Mouse (Mus musculus) myocyte (in vitro differentiated cells): ENCODE results near the gene Tfr2. TPM values are rescaled to one million over a fixed set of nuclear protein-coding genes. Genes with fewer than 3 reads are reported as not detected.
A peak's percentile ranks its signal among the peaks of the same experiment; 100 is the strongest.

Experiments
- H3K27me3 ChIP-seq: one replicate; pipeline ENCODE4 v1.6.1; 2011; ENCODE audit not compliant: control insufficient read depth, insufficient read depth, insufficient read length
- H3K36me3 ChIP-seq: one replicate; pipeline ENCODE4 v1.6.1; 2011; ENCODE audit not compliant: control insufficient read depth, insufficient read depth
- H3K4me2 ChIP-seq: one replicate; pipeline ENCODE4 v1.6.1; 2011; ENCODE audit warnings: low read depth, control low read depth
- H3K4me3 ChIP-seq: one replicate; pipeline ENCODE4 v1.5.1; 2011; ENCODE audit warnings: mild to moderate bottlenecking, control low read depth, moderate library complexity
- H3K79me2 ChIP-seq: one replicate; pipeline ENCODE4 v1.6.1; 2011; ENCODE audit not compliant: control insufficient read depth, insufficient read depth
- H3ac ChIP-seq: one replicate; pipeline ENCODE4 v1.6.1; 2011; ENCODE audit not compliant: control insufficient read depth, insufficient read length
- CEBPB ChIP-seq: IDR thresholded peaks from 2 replicates; pipeline ENCODE4 v1.6.1; 2011; ENCODE audit warnings: mild to moderate bottlenecking, moderate library complexity; ENCODE audit not compliant: poor library complexity, insufficient read depth, severe bottlenecking
- E2F4 ChIP-seq: IDR thresholded peaks from one replicate; pipeline ENCODE4 v1.6.1; 2011; ENCODE audit warnings: mild to moderate bottlenecking, control low read depth, moderate library complexity; ENCODE audit not compliant: insufficient read depth
- MAX ChIP-seq: IDR thresholded peaks from one replicate; pipeline ENCODE4 v1.6.1; 2011; ENCODE audit warnings: low read depth, mild to moderate bottlenecking, control low read depth
- MYOD1 ChIP-seq, 3 experiments: IDR thresholded peaks; one replicate each; pipeline ENCODE4 v1.6.1; 2011; ENCODE audit warnings: control low read depth in 2 of 3, low read depth in 2 of 3, mild to moderate bottlenecking in 2 of 3, moderate library complexity in 1 of 3; ENCODE audit not compliant: insufficient read length in 2 of 3, control insufficient read depth in 1 of 3
- MYOG ChIP-seq, 3 experiments: IDR thresholded peaks; one replicate each; pipeline ENCODE4 v1.6.1; 2011; ENCODE audit warnings: control low read depth in 2 of 3, low read depth in 2 of 3, mild to moderate bottlenecking in 2 of 3; ENCODE audit not compliant: insufficient read length in 2 of 3, control insufficient read depth in 1 of 3, insufficient read depth in 1 of 3
- POLR2A ChIP-seq: IDR thresholded peaks from one replicate; pipeline ENCODE4 v1.6.1; 2011; ENCODE audit warnings: low read depth, mild to moderate bottlenecking, control low read depth, moderate library complexity; ENCODE audit not compliant: insufficient read length
- POLR2AphosphoS2 ChIP-seq: IDR thresholded peaks from one replicate; pipeline ENCODE4 v1.6.1; 2011; ENCODE audit warnings: low read depth, control low read depth; ENCODE audit not compliant: insufficient read length
- REST ChIP-seq: IDR thresholded peaks from one replicate; pipeline ENCODE4 v1.6.1; 2011; ENCODE audit warnings: mild to moderate bottlenecking, control low read depth, moderate library complexity; ENCODE audit not compliant: insufficient read depth, insufficient read length
- SRF ChIP-seq: IDR thresholded peaks from one replicate; pipeline ENCODE4 v1.6.1; 2011; ENCODE audit warnings: low read depth; ENCODE audit not compliant: control insufficient read depth, insufficient read length
- TCF12 ChIP-seq: IDR thresholded peaks from one replicate; pipeline ENCODE4 v1.6.1; 2011; ENCODE audit warnings: mild to moderate bottlenecking, control low read depth; ENCODE audit not compliant: poor library complexity, insufficient read depth, severe bottlenecking
- TCF3 ChIP-seq: IDR thresholded peaks from one replicate; pipeline ENCODE4 v1.6.1; 2011; ENCODE audit warnings: low read depth, control low read depth; ENCODE audit not compliant: insufficient read length
- USF1 ChIP-seq: IDR thresholded peaks from one replicate; pipeline ENCODE4 v1.6.1; 2011; ENCODE audit warnings: low read depth, mild to moderate bottlenecking, control low read depth, moderate library complexity
- polyA plus RNA-seq: library from polyadenylated mRNA; unstranded; fragments of >200 nt; fragmentation: generic; extraction: Trizol; gene quantifications from one replicate; pipeline ENCODE4 v1.2.1, GENCODE M21; 2012; ENCODE audit warnings: missing spikeins

Tfr2 gene
- polyA plus RNA-seq, 1 experiment, result 1.1 TPM

DNA sequence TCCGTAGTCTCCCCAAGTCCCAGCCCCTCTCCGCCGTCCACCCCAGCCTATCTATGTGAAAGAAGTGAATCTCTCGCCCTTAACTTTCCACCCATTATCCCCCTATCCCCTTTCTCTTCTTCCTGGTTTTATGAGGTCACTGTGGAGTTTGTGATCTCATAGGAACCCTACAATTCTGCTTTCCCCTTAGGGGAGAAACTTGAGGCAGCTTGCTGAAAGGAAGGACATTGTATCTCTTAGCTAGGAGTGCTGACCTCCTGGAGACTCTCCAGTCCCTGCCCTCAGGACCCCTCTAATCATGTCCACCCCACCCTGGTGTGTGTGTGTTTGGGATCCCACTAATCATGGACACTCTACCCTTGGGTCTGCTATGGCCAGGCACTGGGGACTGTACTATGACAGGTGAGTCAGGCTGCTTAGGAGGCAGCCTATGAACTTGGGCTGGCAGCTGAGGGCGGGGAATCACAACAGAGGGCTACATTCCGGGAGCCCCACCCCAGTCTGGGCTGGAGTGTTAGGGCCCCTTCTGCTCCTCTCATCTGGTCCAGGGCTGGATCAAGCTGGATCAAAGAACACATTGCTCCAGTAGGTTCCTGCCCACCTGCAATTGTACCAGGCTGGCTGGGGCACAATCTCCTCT is 60.4 kb downstream of the Tfr2 start:
- peaks cover 37% of the 10 kb centered on the region for H3K79me2 ChIP-seq
- peak overlapping the region; percentile 21 for H3ac ChIP-seq
- H3K4me3 ChIP-seq, result peak overlapping the region; percentile 82
- no peaks in the 10 kb centered on the region for H3K27me3 ChIP-seq
- peak in 1 of 3 experiments; percentile 47 for TF ChIP-seq MYOG (IDR thresholded peaks at IDR 0.05; ENCODE audit: control insufficient read depth in 1 of 3, insufficient read depth in 1 of 3, insufficient read length in 2 of 3, low read depth in 2 of 3)
- peak in 2 of 3 experiments; percentile 23 to 55 for TF ChIP-seq MYOD1 (IDR thresholded peaks at IDR 0.05; ENCODE audit: control insufficient read depth in 1 of 3, insufficient read length in 2 of 3, low read depth in 2 of 3)
- no peak for TF ChIP-seq REST
- peak; percentile 10 for TF ChIP-seq POLR2AphosphoS2
- peak overlapping the region; percentile 99 for H3K4me2 ChIP-seq
- H3K36me3 ChIP-seq, result peaks cover 13% of the 10 kb centered on the region

- peak in 1 of 3 experiments; percentile 27 for TF ChIP-seq MYOG (IDR thresholded peaks at IDR 0.05; ENCODE audit: control insufficient read depth in 1 of 3, insufficient read depth in 1 of 3, insufficient read length in 2 of 3, low read depth in 2 of 3)
- no peak for TF ChIP-seq CEBPB
- peak in 2 of 3 experiments; percentile 77 to 83 for TF ChIP-seq MYOD1 (IDR thresholded peaks at IDR 0.05; ENCODE audit: control insufficient read depth in 1 of 3, insufficient read length in 2 of 3, low read depth in 2 of 3)
- peak overlapping the region; percentile 99 for H3K4me2 ChIP-seq
- H3K79me2 ChIP-seq, result peaks cover 37% of the 10 kb centered on the region
These were observed 61.0 kb downstream of the Tfr2 start for GRCm38 (mm10) chr5:137630602-137631001.

GRCm38 (mm10) chr5:137631171-137631570 is 61.5 kb downstream of the Tfr2 start:
- H3K27me3 ChIP-seq, result no peaks in the 10 kb centered on the region
- H3K4me2 ChIP-seq, result peak overlapping the region; percentile 99
- peak overlapping the region; percentile 82 for H3K4me3 ChIP-seq
- H3K36me3 ChIP-seq, result peaks cover 19% of the 10 kb centered on the region
- peaks cover 37% of the 10 kb centered on the region for H3K79me2 ChIP-seq
- no peak overlapping the region for H3ac ChIP-seq
- TF ChIP-seq REST, result no peak
- TF ChIP-seq MYOD1 (IDR thresholded peaks at IDR 0.05; ENCODE audit: control insufficient read depth in 1 of 3, insufficient read length in 2 of 3, low read depth in 2 of 3), result peak in 1 of 3 experiments; percentile 34
- TF ChIP-seq POLR2A, result peak; percentile 6

More at GRCm38 (mm10) chr5:137630602-137631001, 61.0 kb downstream of the Tfr2 start:
- Histone ChIP-seq H3K4me3 (peak overlapping the region; percentile 82), H3ac (no peak overlapping the region), H3K27me3 (no peaks in the 10 kb centered on the region), H3K36me3 (peaks cover 18% of the 10 kb centered on the region)

GRCm38 (mm10) chr5:137631591-137631990 is 62.0 kb downstream of the Tfr2 start:
- peak overlapping the region; percentile 99 for H3K4me2 ChIP-seq
- TF ChIP-seq SRF (no peak), TCF3 (no peak), USF1 (no peak), MYOG (IDR thresholded peaks at IDR 0.05; ENCODE audit: control insufficient read depth in 1 of 3, insufficient read depth in 1 of 3, insufficient read length in 2 of 3, low read depth in 2 of 3) (no peak), MYOD1 (IDR thresholded peaks at IDR 0.05; ENCODE audit: control insufficient read depth in 1 of 3, insufficient read length in 2 of 3, low read depth in 2 of 3) (no peak), POLR2AphosphoS2 (no peak), E2F4 (no peak), REST (no peak), CEBPB (no peak), MAX (no peak), POLR2A (no peak), TCF12 (no peak)
- H3K36me3 ChIP-seq, result peaks cover 19% of the 10 kb centered on the region
- peak overlapping the region; percentile 82 for H3K4me3 ChIP-seq
- H3ac ChIP-seq, result no peak overlapping the region
- peaks cover 37% of the 10 kb centered on the region for H3K79me2 ChIP-seq
- no peaks in the 10 kb centered on the region for H3K27me3 ChIP-seq

DNA sequence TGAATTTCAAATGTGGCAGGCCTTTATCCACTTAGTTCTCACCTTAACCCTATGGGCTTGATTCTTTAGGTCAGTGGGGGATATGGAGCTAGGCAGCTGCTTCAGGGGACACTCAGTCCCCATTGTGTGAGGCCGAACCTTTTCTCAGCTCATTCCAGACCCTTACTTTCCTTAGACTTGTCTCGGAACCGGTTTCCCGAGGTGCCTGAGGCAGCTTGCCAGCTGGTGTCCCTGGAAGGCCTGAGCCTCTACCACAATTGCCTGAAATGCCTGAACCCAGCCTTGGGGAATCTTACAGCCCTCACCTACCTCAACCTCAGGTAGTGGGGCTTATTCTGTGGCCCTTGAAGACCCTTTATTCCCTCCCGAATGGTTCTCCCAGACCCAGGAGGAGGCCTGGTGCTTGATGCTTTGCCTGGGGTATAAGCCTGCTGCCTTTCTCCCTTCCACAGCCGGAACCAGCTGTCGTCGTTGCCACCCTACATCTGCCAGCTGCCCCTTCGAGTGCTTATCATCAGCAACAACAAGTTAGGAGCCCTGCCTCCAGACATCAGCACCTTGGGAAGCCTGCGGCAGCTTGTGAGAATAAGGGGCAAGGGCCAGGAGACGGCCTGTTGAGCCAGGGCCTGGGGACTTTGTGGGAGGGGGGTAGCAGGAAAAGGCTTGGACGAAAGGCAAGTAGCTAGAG is 63.9 kb downstream of the Tfr2 start:
- peaks cover 23% of the 10 kb centered on the region for H3K36me3 ChIP-seq
- H3ac ChIP-seq, result no peak overlapping the region
- no peak overlapping the region for H3K4me2 ChIP-seq
- H3K4me3 ChIP-seq, result no peak overlapping the region
- peaks cover 37% of the 10 kb centered on the region for H3K79me2 ChIP-seq
- TF ChIP-seq POLR2A (no peak), TCF12 (no peak), E2F4 (no peak)
- no peaks in the 10 kb centered on the region for H3K27me3 ChIP-seq

Other genes starting within 250 kb of the Tfr2 start
- gene Slc12a9, start 236.2 kb upstream of the Tfr2 start, polyA plus RNA-seq, result 7.9 TPM
- 17.8 TPM for gene Ephb4, start 219.7 kb upstream of the Tfr2 start, polyA plus RNA-seq
- gene Zan, start 92.8 kb upstream of the Tfr2 start, polyA plus RNA-seq, result 0.01 TPM
- gene Pop7, start 67.3 kb upstream of the Tfr2 start, polyA plus RNA-seq, result 53.0 TPM
- gene Gigyf1, start 51.3 kb upstream of the Tfr2 start, polyA plus RNA-seq, result 9.6 TPM
- not detected for gene Epo, start 36.6 kb upstream of the Tfr2 start, polyA plus RNA-seq
- 632 TPM for gene Gnb2, start 36.3 kb upstream of the Tfr2 start, polyA plus RNA-seq
- not detected for gene Actl6b, start 16.3 kb upstream of the Tfr2 start, polyA plus RNA-seq
- 30.3 TPM for gene Mospd3, start 31.2 kb downstream of the Tfr2 start, polyA plus RNA-seq
- gene Pcolce, start 43.9 kb downstream of the Tfr2 start, polyA plus RNA-seq, result 368 TPM
- gene Fbxo24, start 59.2 kb downstream of the Tfr2 start, polyA plus RNA-seq, result 0.72 TPM
- 29.1 TPM for gene Lrch4, start 59.3 kb downstream of the Tfr2 start, polyA plus RNA-seq
- gene Gm20605, start 59.3 kb downstream of the Tfr2 start, polyA plus RNA-seq, result 3.3 TPM
- gene Sap25, start 71.5 kb downstream of the Tfr2 start, polyA plus RNA-seq, result 4.6 TPM
- gene Irs3, start 75.9 kb downstream of the Tfr2 start, polyA plus RNA-seq, result 0.04 TPM
- gene Agfg2, start 114.9 kb downstream of the Tfr2 start, polyA plus RNA-seq, result 8.7 TPM
- gene Nyap1, start 171.8 kb downstream of the Tfr2 start, polyA plus RNA-seq, result 2.7 TPM
- gene Tsc22d4, start 175.9 kb downstream of the Tfr2 start, polyA plus RNA-seq, result 48.1 TPM
- gene Ppp1r35, start 209.0 kb downstream of the Tfr2 start, polyA plus RNA-seq, result 40.4 TPM
- gene Mepce, start 217.8 kb downstream of the Tfr2 start, polyA plus RNA-seq, result 34.4 TPM
- 2.2 TPM for gene Zcwpw1, start 218.0 kb downstream of the Tfr2 start, polyA plus RNA-seq